Mouse (Mus musculus) kidney, adult 10 weeks (tissue): ENCODE results near the gene 3110040M04Rik. TPM values are rescaled to one million over a fixed set of nuclear protein-coding genes. Genes with fewer than 3 reads are reported as not detected.

Experiments
- polyA plus RNA-seq: library from polyadenylated mRNA; stranded (reverse); fragments of 350-450 nt; fragmentation: Illumina TruSeq; extraction: RNeasy Lipid Tissue Mini Kit (QIAGEN cat#74804); gene quantifications from one replicate; pipeline ENCODE4 v1.2.3, GENCODE M21; 2014; ENCODE audit warnings: low read depth, low replicate concordance

3110040M04Rik gene
- polyA plus RNA-seq = not detected

DNA sequence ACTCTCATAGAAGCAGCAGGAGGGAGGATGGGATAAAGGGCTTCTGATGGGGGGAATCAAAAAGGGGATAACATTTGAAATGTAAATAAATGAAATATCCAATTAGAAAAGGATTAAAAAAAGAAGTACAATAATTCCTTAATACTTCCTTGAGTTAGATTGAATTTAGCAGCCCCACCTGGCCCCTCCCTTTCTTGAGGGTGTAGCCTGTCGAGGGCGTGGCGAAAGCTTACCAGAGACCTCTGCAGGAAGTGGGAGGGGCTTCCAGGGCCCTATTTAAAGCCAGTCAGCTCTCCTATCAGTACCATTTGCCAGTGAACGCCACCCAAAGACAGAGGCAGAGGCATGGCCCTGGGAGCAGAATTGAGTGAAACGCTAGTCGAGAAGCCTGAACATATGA is at the start of gene 3110040M04Rik:
TSS of gene 3110040M04Rik (plus strand) at position 304 of the 400 bp plus-strand sequence.

DNA sequence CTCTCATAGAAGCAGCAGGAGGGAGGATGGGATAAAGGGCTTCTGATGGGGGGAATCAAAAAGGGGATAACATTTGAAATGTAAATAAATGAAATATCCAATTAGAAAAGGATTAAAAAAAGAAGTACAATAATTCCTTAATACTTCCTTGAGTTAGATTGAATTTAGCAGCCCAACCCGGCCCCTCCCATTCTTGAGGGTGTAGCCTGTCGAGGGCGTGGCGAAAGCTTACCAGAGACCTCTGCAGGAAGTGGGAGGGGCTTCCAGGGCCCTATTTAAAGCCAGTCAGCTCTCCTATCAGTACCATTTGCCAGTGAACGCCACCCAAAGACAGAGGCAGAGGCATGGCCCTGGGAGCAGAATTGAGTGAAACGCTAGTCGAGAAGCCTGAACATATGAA is 21.7 kb upstream of the 3110040M04Rik start, which contains the start of gene Gm47985:
TSS of gene Gm47985 (plus strand) at position 272 of the 400 bp plus-strand sequence.

DNA sequence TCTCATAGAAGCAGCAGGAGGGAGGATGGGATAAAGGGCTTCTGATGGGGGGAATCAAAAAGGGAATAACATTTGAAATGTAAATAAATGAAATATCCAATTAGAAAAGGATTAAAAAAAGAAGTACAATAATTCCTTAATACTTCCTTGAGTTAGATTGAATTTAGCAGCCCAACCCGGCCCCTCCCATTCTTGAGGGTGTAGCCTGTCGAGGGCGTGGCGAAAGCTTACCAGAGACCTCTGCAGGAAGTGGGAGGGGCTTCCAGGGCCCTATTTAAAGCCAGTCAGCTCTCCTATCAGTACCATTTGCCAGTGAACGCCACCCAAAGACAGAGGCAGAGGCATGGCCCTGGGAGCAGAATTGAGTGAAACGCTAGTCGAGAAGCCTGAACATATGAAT is 11.8 kb upstream of the 3110040M04Rik start, which contains the start of gene Gm8947:
TSS of gene Gm8947 (plus strand) at position 302 of the 400 bp plus-strand sequence.

DNA sequence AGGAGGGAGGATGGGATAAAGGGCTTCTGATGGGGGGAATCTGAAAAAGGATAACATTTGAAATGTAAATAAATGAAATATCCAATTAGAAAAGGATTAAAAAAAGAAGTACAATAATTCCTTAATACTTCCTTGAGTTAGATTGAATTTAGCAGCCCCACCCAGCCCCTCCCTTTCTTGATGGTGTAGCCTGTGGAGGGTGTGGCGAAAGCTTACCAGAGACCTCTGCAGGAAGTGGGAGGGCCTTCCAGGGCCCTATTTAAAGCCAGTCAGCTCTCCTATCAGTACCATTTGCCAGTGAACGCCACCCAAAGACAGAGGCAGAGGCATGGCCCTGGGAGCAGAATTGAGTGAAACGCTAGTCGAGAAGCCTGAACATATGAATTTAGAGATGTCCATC is 5.8 kb upstream of the 3110040M04Rik start, which contains the start of gene Gm47995:
TSS of gene Gm47995 (plus strand) at position 329 of the 400 bp plus-strand sequence.

DNA sequence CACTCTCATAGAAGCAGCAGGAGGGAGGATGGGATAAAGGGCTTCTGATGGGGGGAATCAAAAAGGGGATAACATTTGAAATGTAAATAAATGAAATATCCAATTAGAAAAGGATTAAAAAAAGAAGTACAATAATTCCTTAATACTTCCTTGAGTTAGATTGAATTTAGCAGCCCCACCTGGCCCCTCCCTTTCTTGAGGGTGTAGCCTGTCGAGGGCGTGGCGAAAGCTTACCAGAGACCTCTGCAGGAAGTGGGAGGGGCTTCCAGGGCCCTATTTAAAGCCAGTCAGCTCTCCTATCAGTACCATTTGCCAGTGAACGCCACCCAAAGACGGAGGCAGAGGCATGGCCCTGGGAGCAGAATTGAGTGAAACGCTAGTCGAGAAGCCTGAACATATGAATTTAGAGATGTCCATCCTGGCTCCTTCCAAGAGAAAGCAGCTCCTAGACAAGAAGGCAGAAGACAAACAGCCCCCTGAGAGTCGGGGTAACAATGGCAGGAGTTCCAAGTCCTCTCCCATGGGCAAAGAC is 6.0 kb downstream of the 3110040M04Rik start, which contains the start of gene Gm47996:
TSS of gene Gm47996 (plus strand) at position 308 of the 532 bp plus-strand sequence.

Other genes starting within 250 kb of the 3110040M04Rik start
- gene Hmcn1, start 210.7 kb upstream of the 3110040M04Rik start, polyA plus RNA-seq = 0.36 TPM
- gene Gm47985, start 21.6 kb upstream of the 3110040M04Rik start, polyA plus RNA-seq = not detected
- gene Gm8947, start 11.7 kb upstream of the 3110040M04Rik start, polyA plus RNA-seq = not detected
- gene Gm47995, start 5.7 kb upstream of the 3110040M04Rik start, polyA plus RNA-seq = not detected
- gene Gm47996, start 6.0 kb downstream of the 3110040M04Rik start, polyA plus RNA-seq = not detected
- gene Ivns1abp, start 140.4 kb downstream of the 3110040M04Rik start, polyA plus RNA-seq = 1,126 TPM
- gene Swt1, start 224.3 kb downstream of the 3110040M04Rik start, polyA plus RNA-seq = 46.1 TPM
- 30.3 TPM for gene Trmt1l, start 224.4 kb downstream of the 3110040M04Rik start, polyA plus RNA-seq